Mouse (Mus musculus) hindbrain, embryonic 16.5 days (tissue): ENCODE data around the gene Olfr201. TPM values are rescaled to one million over a fixed set of nuclear protein-coding genes. Genes with fewer than 3 reads are reported as not detected.
"Not testable (repeated sequence)": the region's sequence is repeated elsewhere in the genome, so short reads cannot be mapped to it uniquely, and the experiment has no call there.

Experiments
- ATAC-seq: fragments of 200-750 bp; cut with Nextera tagmentation; 2 replicates; pipeline ENCODE4 v1.8.0; 2017; ENCODE audit warnings: moderate TSS enrichment, moderate library complexity
- H3K27ac ChIP-seq: fragments of 300-500 bp; sonication (generic); 2 replicates; pipeline ENCODE4 v1.5.1; 2014; ENCODE audit warnings: low read depth, mild to moderate bottlenecking, control low read depth, low read length, moderate library complexity
- H3K27me3 ChIP-seq: fragments of 300-500 bp; sonication (generic); replicated peaks from 2 replicates; pipeline ENCODE4 v1.6.1; 2014; ENCODE audit warnings: low read length; ENCODE audit not compliant: control insufficient read depth, insufficient read depth
- H3K36me3 ChIP-seq: fragments of 300-500 bp; sonication (generic); 2 replicates; pipeline ENCODE4 v1.6.1; 2014; ENCODE audit warnings: mild to moderate bottlenecking, low read length, moderate library complexity, mixed read lengths; ENCODE audit not compliant: control insufficient read depth, insufficient read depth
- H3K4me1 ChIP-seq: fragments of 300-500 bp; sonication (generic); 2 replicates; pipeline ENCODE4 v1.6.1; 2014; ENCODE audit warnings: low read depth, low read length; ENCODE audit not compliant: control insufficient read depth, insufficient read depth
- H3K4me2 ChIP-seq: fragments of 300-500 bp; sonication (generic); 2 replicates; pipeline ENCODE4 v1.6.1; 2014; ENCODE audit warnings: mild to moderate bottlenecking, low read length, control low read depth, moderate library complexity
- H3K4me3 ChIP-seq: fragments of 300-500 bp; sonication (generic); 2 replicates; pipeline ENCODE4 v1.5.1; 2014; ENCODE audit warnings: mild to moderate bottlenecking, low read length, control low read depth, moderate library complexity
- H3K9ac ChIP-seq: fragments of 300-500 bp; sonication (generic); 2 replicates; pipeline ENCODE4 v1.6.1; 2014; ENCODE audit warnings: low read depth, mild to moderate bottlenecking, control low read depth, low read length, moderate library complexity
- H3K9me3 ChIP-seq: fragments of 300-500 bp; sonication (generic); 2 replicates; pipeline ENCODE4 v1.6.1; 2014; ENCODE audit warnings: mild to moderate bottlenecking, low read length, moderate library complexity; ENCODE audit not compliant: control insufficient read depth
- WGBS: fragments of 180-500 bp; shearing (Covaris S2); extraction: QIAGEN DNeasy Blood & Tissue Kit; methylation state at CpG from one replicate; pipeline ENCODE4 v1.1.7; 2014; 5-methylcytosine and 5-hydroxymethylcytosine counted together
- polyA plus RNA-seq: library from polyadenylated mRNA; unstranded; fragments of >200 nt; fragmentation: Nextera tagmentation; extraction: Ambion mirVana; gene quantifications from 2 replicates; pipeline ENCODE4 v1.2.1, GENCODE M21; 2015

The Olfr201 gene
- polyA plus RNA-seq, 1 experiment from 2014 or later, result not detected

DNA sequence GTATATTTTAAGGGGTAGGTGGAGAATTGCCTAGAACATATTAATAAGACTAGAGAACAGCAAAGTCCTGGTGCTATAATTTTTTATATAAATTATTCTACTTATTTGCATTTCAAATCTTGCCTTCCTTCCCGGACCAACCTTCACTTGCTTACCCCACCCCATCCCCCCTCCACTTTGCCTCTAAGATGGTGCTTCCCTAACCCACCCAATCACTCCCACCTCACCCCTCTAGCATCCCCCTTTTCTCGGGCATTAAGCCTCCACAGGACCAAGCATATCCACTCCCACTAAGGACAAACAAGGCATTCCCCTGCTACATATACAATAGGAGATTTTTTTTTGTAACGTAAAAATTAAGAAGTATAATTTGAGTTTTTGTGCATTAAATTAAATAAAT is 54.6 kb downstream of the Olfr201 start:
- 84% methylated on average over 3 of the region's 3 CpGs for WGBS

More for the DNA sequence above, 54.6 kb downstream of the Olfr201 start:
- not testable (repeated sequence) for H3K36me3 ChIP-seq, H3K4me2 ChIP-seq, H3K9me3 ChIP-seq, H3K4me3 ChIP-seq, ATAC-seq, H3K4me1 ChIP-seq, H3K27me3 ChIP-seq, H3K9ac ChIP-seq, H3K27ac ChIP-seq

Other genes with a start within 250 kb of the Olfr201 start
- not detected in 2 replicates for gene Olfr186, start 242.3 kb downstream of the Olfr201 start, polyA plus RNA-seq
- gene Olfr187, start 232.9 kb downstream of the Olfr201 start, polyA plus RNA-seq, result not detected in 2 replicates
- not detected in 2 replicates for gene Olfr190, start 194.6 kb downstream of the Olfr201 start, polyA plus RNA-seq
- gene Olfr191, start 182.8 kb downstream of the Olfr201 start, polyA plus RNA-seq, result not detected in 2 replicates
- gene Olfr193, start 160.8 kb downstream of the Olfr201 start, polyA plus RNA-seq, result not detected in 2 replicates
- not detected in 2 replicates for gene Olfr194, start 151.6 kb downstream of the Olfr201 start, polyA plus RNA-seq
- gene Olfr195, start 125.6 kb downstream of the Olfr201 start, polyA plus RNA-seq, result not detected in 2 replicates
- not detected in 2 replicates for gene Olfr196, start 102.2 kb downstream of the Olfr201 start, polyA plus RNA-seq
- gene Olfr198, start 69.1 kb downstream of the Olfr201 start, polyA plus RNA-seq, result not detected in 2 replicates
- not detected in 2 replicates for gene Olfr199, start 52.9 kb downstream of the Olfr201 start, polyA plus RNA-seq
- not detected in 2 replicates for gene Olfr202, start 14.2 kb upstream of the Olfr201 start, polyA plus RNA-seq
- not detected in 2 replicates for gene Olfr203, start 26.2 kb upstream of the Olfr201 start, polyA plus RNA-seq
- not detected in 2 replicates for gene Olfr204, start 45.6 kb upstream of the Olfr201 start, polyA plus RNA-seq
- gene Olfr205, start 58.5 kb upstream of the Olfr201 start, polyA plus RNA-seq, result not detected in 2 replicates
- not detected in 2 replicates for gene Olfr206, start 76.6 kb upstream of the Olfr201 start, polyA plus RNA-seq
- not detected in 2 replicates for gene Olfr209, start 91.4 kb upstream of the Olfr201 start, polyA plus RNA-seq
- gene Gabrr3, start 134.7 kb upstream of the Olfr201 start, polyA plus RNA-seq, result not detected in 2 replicates
- 16.8 and 19.0 TPM in 2 replicates for gene Riox2, start 199.1 kb upstream of the Olfr201 start, polyA plus RNA-seq